Mouse (Mus musculus) thymus, postnatal 0 days (tissue): ENCODE measurements around the gene Polr3e. TPM values are rescaled to one million over a fixed set of nuclear protein-coding genes. Genes with fewer than 3 reads are reported as not detected.
A peak's percentile ranks its signal among the peaks of the same experiment; 100 is the strongest.

ENCODE experiments used
- DNase-seq: peaks from one replicate; pipeline ENCODE4 v3.0.0-alpha.2; 2015; ENCODE audit warnings: low spot score
- polyA plus RNA-seq: library from polyadenylated mRNA; unstranded; fragments of >200 nt; fragmentation: Nextera tagmentation; extraction: Ambion mirVana; gene quantifications from 2 replicates; pipeline ENCODE4 v1.2.1, GENCODE M21; 2015

Polr3e gene
- polyA plus RNA-seq, 1 experiment from 2014 or later, result 26.4 TPM

DNA sequence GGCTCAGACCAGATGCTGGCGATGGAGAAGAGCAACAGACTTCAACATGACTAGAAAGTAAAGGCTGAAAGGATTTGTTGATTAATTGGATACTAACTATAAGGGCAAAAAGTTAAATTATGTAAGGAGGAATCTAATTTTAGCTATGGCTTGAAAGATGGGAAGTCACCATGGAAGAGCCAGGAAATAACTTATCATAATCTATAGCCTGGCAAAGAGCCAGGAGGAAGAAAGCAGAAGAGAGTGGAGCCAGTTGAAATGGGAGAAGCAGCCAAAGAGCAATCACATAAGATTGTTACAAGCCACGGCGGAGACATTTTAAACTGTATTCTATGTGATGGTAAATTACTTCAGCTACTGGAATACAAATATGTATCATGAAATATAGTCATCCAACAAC lies 56.5 kb downstream of the Polr3e start:
- no peak for DNase-seq

GRCm38 (mm10) chr7:120977063-120977462 lies 59.5 kb downstream of the Polr3e start:
- no peak for DNase-seq

DNA sequence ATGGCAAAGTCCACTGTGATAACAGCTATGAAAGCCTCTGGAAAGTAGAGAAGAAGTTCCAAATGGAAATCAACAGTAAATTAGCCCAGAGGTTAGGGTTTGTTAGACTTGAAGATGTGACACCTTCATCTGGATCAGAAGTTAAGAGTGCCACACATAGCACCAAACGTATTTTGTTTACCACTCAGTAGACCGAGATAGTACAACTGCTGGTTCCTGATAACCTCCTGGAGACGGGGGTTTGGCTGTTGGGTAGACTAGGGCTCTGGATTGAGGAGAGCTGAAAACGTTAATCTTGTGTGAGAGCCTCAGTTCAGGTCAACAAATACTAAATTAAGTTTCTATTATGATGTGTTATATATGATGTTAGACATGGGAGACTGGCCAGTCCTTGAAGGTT lies 62.5 kb downstream of the Polr3e start:
- no peak for DNase-seq

DNA sequence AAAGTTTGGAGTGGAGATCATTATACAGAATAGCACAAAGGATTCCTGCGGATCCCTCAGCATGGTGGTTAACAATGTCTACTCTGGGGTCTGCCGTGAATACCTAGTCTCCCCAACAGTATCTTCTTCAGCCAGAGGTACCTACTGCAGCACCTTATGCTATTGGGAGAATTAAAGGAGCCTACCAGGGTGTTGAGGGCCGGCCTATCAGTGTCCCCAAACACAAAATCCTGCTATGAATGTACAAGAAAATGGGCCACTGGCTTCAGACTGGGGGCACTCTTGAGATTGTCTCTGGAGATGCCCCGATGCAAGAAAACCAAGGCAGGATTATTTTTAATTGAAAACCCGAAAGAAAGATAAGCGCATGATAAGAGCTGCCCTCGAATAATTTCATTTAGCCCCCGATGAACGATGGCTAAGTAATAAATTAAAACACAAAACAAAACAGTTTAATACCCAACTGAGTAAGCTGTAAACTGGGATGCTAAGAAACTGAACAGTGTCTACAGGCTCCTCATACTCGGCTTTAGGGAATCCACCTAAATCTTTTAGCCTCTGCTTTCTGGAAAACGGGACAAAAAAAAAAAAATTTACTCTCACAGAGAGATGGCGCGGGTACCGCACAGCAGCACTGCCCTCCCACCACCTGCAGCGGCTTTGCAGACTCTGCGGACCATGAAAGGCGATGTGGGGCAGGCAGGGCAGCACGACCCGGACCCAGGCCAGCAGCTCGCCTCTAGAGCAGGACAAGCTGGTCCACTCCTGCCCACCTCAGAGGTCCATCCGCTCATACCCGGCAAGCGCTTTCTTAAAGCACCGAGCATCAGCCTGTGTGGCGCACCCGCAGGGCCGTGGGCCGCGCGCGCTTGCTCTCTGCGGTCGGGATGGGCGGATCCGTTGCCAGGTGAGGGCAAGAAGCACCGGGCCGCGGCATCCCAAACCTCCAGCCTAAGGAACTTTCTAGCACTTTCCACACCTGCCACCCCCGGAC lies 63.7 kb downstream of the Polr3e start:
- DNase-seq, result peak; percentile 43

GRCm38 (mm10) chr7:120982200-120982841 lies 64.8 kb downstream of the Polr3e start, which contains the start of the genes Cdr2 and Mfsd13b:
Gene Cdr2, minus strand, starts transcription at chr7:120982312.
Gene Mfsd13b, plus strand, starts transcription at chr7:120982509.
- DNase-seq, result peak; percentile 99

DNA sequence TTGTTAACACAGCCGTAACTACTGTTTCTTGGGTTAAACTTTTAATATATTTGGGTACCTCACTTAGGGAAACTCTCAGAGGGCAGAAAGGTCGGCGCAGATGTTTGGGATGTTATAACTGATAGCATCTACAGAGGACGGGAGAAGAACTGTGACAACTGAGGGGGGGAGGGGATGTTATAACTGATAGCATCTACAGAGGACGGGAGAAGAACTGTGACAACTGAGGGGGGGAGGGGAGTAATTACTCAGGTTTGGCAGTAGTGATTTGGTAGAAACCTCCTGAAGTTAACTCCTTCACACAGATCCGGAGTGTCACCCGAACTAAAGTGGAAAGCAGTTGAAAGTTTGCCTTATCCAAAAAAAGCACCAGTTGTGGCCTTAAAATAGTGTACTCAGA lies 65.4 kb downstream of the Polr3e start:
- peak; percentile 30 for DNase-seq

DNA sequence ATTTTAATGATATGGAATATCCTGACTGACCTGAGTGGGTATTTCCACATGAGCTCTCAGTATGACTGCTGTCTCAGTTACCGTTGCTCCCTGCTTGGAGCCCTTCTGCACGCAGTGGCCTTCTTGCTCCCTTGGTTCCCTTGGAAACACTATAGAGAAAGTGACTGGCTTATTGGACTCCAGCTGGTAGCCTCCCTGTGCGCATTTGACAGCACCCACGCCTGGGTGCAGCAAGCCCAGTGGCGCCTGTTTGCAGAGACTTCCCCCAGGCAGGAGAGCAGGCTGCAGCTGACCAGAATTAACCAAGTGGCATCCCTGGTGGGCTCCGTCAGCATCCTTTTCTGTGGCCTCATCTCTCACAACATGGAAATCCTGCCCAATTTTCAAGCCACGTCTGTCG lies 73.6 kb downstream of the Polr3e start:
- no peak for DNase-seq

Other genes starting within 250 kb of the Polr3e start
- gene Pdzd9, start 247.4 kb upstream of the Polr3e start, polyA plus RNA-seq, result 0.22 and 0.43 TPM in 2 replicates
- gene Mosmo, start 240.1 kb upstream of the Polr3e start, polyA plus RNA-seq, result 12.5 and 14.9 TPM in 2 replicates
- gene Vwa3a, start 178.4 kb upstream of the Polr3e start, polyA plus RNA-seq, result 0.27 and 0.31 TPM in 2 replicates
- not detected in 2 replicates for gene Gm5737, start 105.4 kb upstream of the Polr3e start, polyA plus RNA-seq
- 28.2 and 30.5 TPM in 2 replicates for gene Eef2k, start 74.9 kb upstream of the Polr3e start, polyA plus RNA-seq
- 2.9 and 3.2 TPM in 2 replicates for gene Cdr2, start 64.6 kb downstream of the Polr3e start, polyA plus RNA-seq
- gene Mfsd13b, start 64.8 kb downstream of the Polr3e start, polyA plus RNA-seq, result 0.12 and 0.49 TPM in 2 replicates
- gene Mettl9, start 116.7 kb downstream of the Polr3e start, polyA plus RNA-seq, result 86.3 and 93.3 TPM in 2 replicates
- 2.5 and 2.9 TPM in 2 replicates for gene Igsf6, start 156.8 kb downstream of the Polr3e start, polyA plus RNA-seq
- 0.18 and 0.48 TPM in 2 replicates for gene Otoa, start 163.9 kb downstream of the Polr3e start, polyA plus RNA-seq